Mouse (Mus musculus) liver, postnatal 0 days (tissue): ENCODE data around the gene Tead3.

Source experiments
- CTCF ChIP-seq: sonication (generic); IDR thresholded peaks from 2 replicates; pipeline ENCODE4 v1.5.1; 2016; ENCODE audit warnings: antibody characterized with exemption, low read depth
- EP300 ChIP-seq: IDR thresholded peaks from 2 replicates; pipeline ENCODE4 v1.6.1; 2016; ENCODE audit warnings: antibody characterized with exemption, low read depth, mild to moderate bottlenecking

- TF ChIP-seq CTCF (no peak), EP300 (no peak)
Observed at GRCm38 (mm10) chr17:28345271-28345721, 5.3 kb downstream of the Tead3 start.
